Mouse (Mus musculus) forebrain, postnatal 0 days (tissue): ENCODE data around the gene Fgr. TPM values are rescaled to one million over a fixed set of nuclear protein-coding genes. Genes with fewer than 3 reads are reported as not detected.
A peak's percentile ranks its signal among the peaks of the same experiment; 100 is the strongest.

Source experiments
- ATAC-seq: fragments of 200-750 bp; cut with Nextera tagmentation; 2 replicates; pipeline ENCODE4 v1.8.0; 2017; ENCODE audit warnings: mild to moderate bottlenecking, moderate library complexity
- DNase-seq: peaks from one replicate; pipeline ENCODE4 v3.0.0-alpha.2; 2015
- H3K27ac ChIP-seq: fragments of 300-500 bp; sonication (generic); 2 replicates; pipeline ENCODE4 v1.5.1; 2014; ENCODE audit warnings: low read depth, mild to moderate bottlenecking, antibody characterized with exemption, low read length, moderate library complexity, mixed read lengths
- H3K27me3 ChIP-seq: fragments of 300-500 bp; sonication (generic); 2 replicates; pipeline ENCODE4 v1.6.1; 2014; ENCODE audit warnings: mild to moderate bottlenecking, low read length, mixed read lengths; ENCODE audit not compliant: insufficient read depth
- H3K36me3 ChIP-seq: fragments of 300-500 bp; sonication (generic); 2 replicates; pipeline ENCODE4 v1.6.1; 2014; ENCODE audit warnings: mild to moderate bottlenecking, moderate library complexity; ENCODE audit not compliant: insufficient read depth
- H3K4me1 ChIP-seq: fragments of 300-500 bp; sonication (generic); 2 replicates; pipeline ENCODE4 v1.6.1; 2014; ENCODE audit warnings: antibody characterized with exemption; ENCODE audit not compliant: insufficient read depth
- H3K4me2 ChIP-seq: fragments of 300-500 bp; sonication (generic); 2 replicates; pipeline ENCODE4 v1.6.1; 2014; ENCODE audit warnings: low read depth, mild to moderate bottlenecking, moderate library complexity
- H3K4me3 ChIP-seq: fragments of 300-500 bp; sonication (generic); 2 replicates; pipeline ENCODE4 v1.5.1; 2014; ENCODE audit warnings: low read depth, low read length, mixed read lengths
- H3K9ac ChIP-seq: fragments of 300-500 bp; sonication (generic); 2 replicates; pipeline ENCODE4 v1.6.1; 2014; ENCODE audit warnings: mild to moderate bottlenecking
- H3K9me3 ChIP-seq: fragments of 300-500 bp; sonication (generic); 2 replicates; pipeline ENCODE4 v1.6.1; 2016; ENCODE audit warnings: low read length
- CTCF ChIP-seq: sonication (generic); IDR thresholded peaks from 2 replicates; pipeline ENCODE4 v1.5.1; 2016; ENCODE audit warnings: antibody characterized with exemption, control low read depth, low read depth
- whole genome bisulfite sequencing: fragments of 180-500 bp; shearing (Covaris S2); extraction: QIAGEN DNeasy Blood & Tissue Kit; methylation state at CpG from one replicate; pipeline ENCODE4 v1.1.7; 2014; 5-methylcytosine and 5-hydroxymethylcytosine counted together
- polyA plus RNA-seq: library from polyadenylated mRNA; unstranded; fragments of >200 nt; fragmentation: Nextera tagmentation; extraction: Ambion mirVana; gene quantifications from 2 replicates; pipeline ENCODE4 v1.2.1, GENCODE M21; 2015
- total RNA-seq: library from RNA; depleted of rRNA; stranded (reverse); fragments of >200 nt; gene quantifications from 2 replicates; pipeline ENCODE4 v1.2.3, GENCODE M21; 2014

Gene Fgr
- total and polyA plus RNA-seq, 2 experiments from 2014 or later = 0.06 TPM; not detected in 1

DNA sequence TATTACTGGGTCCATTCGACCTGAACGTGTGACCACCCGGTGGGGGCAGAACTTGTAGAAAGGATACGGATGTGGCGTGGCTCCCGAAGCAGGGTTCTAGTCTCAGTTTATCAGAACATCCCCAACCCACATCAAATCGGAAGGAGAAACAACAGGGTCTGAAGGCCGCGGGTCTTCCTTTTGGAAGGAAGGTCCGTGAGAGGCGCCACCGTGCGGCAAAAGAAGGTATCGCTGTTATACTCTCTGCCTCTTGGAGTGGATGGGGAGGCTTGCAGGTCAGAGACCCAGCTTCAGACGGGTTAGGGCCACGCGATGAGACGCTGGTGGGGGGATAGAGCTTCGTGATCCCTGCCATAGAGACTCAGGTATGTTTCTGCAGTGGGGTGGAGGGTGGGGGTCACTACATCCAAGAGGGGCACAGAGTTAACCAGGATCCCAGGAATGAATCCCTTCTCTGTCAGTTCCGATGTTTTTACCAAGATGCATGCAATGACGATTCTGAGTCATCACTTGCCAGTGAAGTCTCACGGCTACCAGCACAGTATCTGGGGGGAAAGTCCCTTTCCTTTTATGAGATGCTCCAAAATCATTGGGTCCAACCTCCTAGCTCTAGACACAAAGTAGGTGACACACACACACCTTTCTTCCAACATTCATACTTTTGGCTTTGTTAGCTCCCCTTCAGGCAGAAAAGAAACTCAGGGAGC lies 34.3 kb upstream of the Fgr start:
- TF ChIP-seq CTCF = peak; percentile 71
- no peak for ATAC-seq
- Histone ChIP-seq H3K4me2 (no peak overlapping the region), H3K27ac (peak overlapping the region; percentile 80), H3K27me3 (no peaks in the 10 kb centered on the region), H3K36me3 (no peaks in the 10 kb centered on the region), H3K4me1 (peaks cover 4% of the 10 kb centered on the region; the same call in 1 of the 2 replicates), H3K4me3 (no peak overlapping the region), H3K9ac (no peak overlapping the region), H3K9me3 (no peaks in the 10 kb centered on the region)
- DNase-seq = peak; percentile 75
- 23% methylated on average over 22 of the region's 22 CpGs for WGBS

DNA sequence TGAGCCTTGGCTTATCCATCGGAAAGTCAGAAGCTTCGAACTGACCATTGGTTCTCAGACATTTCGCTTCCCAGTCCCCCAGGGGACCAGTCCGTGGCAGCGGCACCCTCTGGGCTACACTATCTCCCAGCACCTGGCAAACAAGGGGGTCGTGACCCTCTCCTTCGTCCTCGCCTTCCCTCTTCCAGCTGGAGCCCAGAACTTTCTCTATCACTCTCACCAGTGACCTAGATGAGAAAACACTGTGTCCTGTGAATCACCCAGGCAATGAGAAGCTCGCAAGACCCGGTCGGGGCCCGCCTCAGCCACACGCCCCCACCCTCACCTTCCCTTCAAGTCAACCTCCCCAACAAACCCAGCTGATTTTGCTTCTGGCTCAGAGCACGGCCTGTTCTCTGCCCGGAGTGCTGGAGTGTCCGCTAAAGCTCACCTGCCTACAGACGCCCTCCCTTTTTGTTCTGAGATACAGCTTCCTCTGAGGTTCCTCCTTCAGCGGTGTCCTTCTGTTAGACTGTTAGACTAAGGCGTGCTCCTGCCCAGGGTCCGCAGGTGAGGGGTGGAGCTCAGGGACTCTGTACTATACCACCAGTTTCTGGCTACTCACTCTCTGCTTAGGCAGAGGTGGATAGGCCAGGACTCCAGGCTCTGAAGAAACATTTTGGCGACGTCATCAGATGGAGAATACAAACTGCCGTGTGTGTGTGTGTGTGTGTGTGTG lies 32.7 kb upstream of the Fgr start:
- WGBS = 64% methylated on average over 23 of the region's 23 CpGs

DNA sequence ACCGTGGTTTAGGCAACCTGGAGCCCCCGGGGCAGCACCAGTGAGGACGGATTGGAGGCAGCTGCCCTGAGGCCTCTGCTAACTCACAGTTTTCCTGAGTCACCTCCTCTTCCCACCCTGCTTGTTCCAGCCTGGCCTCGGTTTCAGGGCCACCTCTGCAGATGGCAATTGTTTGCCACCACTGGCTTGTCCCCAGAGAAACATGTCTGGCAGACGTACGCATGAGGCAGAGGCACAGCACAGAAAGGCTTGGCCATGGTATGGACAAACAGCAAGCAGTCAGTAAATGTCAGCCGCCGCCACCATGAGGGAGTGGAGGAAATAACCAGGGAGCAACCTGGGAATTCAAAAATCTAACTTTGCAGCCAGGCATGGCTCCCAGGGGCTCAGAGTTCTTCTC lies 30.8 kb upstream of the Fgr start:
- Histone ChIP-seq H3K27me3 (no peaks in the 10 kb centered on the region), H3K9ac (no peak overlapping the region), H3K27ac (no peak overlapping the region), H3K9me3 (no peaks in the 10 kb centered on the region), H3K4me1 (peaks cover 9% of the 10 kb centered on the region; the same call in 1 of the 2 replicates), H3K4me2 (no peak overlapping the region), H3K36me3 (no peaks in the 10 kb centered on the region), H3K4me3 (no peak overlapping the region)
- no peak for DNase-seq
- no peak for ATAC-seq
- 63% methylated on average over 8 of the region's 8 CpGs for WGBS
- TF ChIP-seq CTCF = no peak

More for the DNA sequence above, 32.7 kb upstream of the Fgr start:
- no peak overlapping the region for H3K9ac ChIP-seq
- peaks cover 9% of the 10 kb centered on the region; the same call in 1 of the 2 replicates for H3K4me1 ChIP-seq
- H3K27ac ChIP-seq = no peak overlapping the region
- H3K27me3 ChIP-seq = no peaks in the 10 kb centered on the region
- H3K36me3 ChIP-seq = no peaks in the 10 kb centered on the region
- no peaks in the 10 kb centered on the region for H3K9me3 ChIP-seq
- no peak for DNase-seq
- H3K4me2 ChIP-seq = no peak overlapping the region
- no peak for ATAC-seq
- no peak for TF ChIP-seq CTCF
- no peak overlapping the region for H3K4me3 ChIP-seq

DNA sequence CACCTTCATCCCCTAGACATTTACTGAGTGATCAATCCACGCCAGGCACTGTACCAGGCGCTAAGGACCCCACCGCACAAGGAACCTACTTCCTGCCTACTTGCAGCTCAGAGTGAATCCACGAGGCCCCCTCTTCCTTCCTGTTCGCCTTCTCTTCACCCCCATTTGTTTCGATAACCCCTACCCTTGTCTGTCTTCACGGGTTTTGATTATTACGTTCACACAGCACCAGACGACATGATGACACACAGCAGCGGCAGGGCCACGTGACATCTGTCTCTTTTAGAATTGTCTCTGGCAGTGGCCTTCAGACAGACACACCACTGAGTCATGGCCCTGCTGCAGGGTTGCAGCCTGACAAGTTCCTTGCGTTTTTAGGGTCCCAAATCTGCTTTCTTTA lies 29.8 kb upstream of the Fgr start:
- H3K27me3 ChIP-seq = no peaks in the 10 kb centered on the region
- no peak overlapping the region for H3K9ac ChIP-seq
- no peak for TF ChIP-seq CTCF
- DNase-seq (no peak), ATAC-seq (no peak)
- no peak overlapping the region for H3K4me3 ChIP-seq
- H3K4me1 ChIP-seq = peaks cover 5% of the 10 kb centered on the region; the same call in 1 of the 2 replicates
- H3K36me3 ChIP-seq = no peaks in the 10 kb centered on the region
- 75% methylated on average over 12 of the region's 12 CpGs for WGBS
- H3K27ac ChIP-seq = no peak overlapping the region
- H3K4me2 ChIP-seq = no peak overlapping the region
- H3K9me3 ChIP-seq = no peaks in the 10 kb centered on the region

DNA sequence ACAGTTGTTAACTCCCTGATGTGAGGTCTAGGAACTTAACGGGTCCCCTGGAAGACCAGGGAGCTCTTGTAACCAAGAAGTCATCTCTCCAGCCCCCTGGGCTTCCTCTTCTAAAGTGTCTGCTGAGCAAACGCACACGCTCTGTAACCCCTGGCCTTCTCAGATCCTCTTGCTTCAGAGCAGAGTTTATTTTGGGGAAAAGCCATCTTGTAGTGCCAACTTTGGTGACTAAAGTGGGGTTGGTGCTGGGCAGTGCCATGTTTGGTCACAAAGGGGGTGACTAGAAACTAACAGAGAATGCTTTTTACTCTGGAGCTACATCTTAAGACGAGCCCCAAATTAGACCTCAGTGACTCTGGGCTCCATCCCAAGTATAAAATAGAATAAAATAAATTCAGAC lies 29.1 kb upstream of the Fgr start:
- Histone ChIP-seq H3K9me3 (no peaks in the 10 kb centered on the region), H3K4me2 (no peak overlapping the region), H3K36me3 (no peaks in the 10 kb centered on the region), H3K27ac (no peak overlapping the region), H3K27me3 (no peaks in the 10 kb centered on the region), H3K9ac (no peak overlapping the region), H3K4me3 (no peak overlapping the region), H3K4me1 (peaks cover 5% of the 10 kb centered on the region; the same call in 1 of the 2 replicates)
- DNase-seq (no peak), ATAC-seq (no peak)
- WGBS = 91% methylated on average over 4 of the region's 4 CpGs
- no peak for TF ChIP-seq CTCF

DNA sequence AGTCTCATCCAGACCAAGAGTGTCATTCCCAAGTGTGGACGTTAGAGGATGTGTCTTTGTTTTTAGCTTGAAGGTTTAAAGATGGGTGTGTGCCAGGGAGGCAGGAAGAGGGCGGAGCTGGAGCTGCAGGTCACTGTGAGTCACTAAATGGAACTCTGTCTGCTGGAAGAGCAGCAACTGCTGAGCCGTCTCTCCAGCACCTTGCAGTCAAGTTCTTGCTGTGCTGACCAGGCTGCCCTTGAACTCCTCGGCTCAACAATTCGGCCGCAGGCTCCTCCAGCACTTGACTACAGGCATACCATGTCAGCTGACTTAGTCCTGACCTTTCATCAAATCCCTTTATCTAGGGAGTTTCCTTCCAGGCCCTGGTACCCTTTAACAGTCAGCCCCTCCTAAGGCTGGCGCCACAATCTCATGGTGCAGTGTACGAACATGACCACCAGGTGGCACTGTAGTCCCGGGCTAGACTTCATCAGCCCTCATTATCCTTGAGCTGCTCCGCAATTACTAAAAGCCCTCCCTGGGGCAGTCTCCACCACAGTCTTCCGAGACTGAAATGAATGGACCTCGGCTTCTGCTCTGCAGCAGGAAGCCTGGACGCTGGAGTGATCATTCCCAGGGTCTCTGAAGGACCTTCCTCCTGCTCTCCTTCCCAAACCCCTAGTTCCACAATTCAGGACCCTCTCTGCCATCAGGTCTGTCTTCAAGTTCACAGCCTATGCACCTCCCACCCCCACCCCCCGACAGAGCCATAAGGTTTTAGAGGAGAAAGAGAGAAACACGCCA lies 28.4 kb upstream of the Fgr start:
- WGBS = 7% methylated on average over 15 of the region's 15 CpGs
- Histone ChIP-seq H3K27me3 (no peaks in the 10 kb centered on the region), H3K4me2 (peak overlapping the region; percentile 37), H3K4me1 (peaks cover 5% of the 10 kb centered on the region; the same call in 1 of the 2 replicates), H3K4me3 (no peak overlapping the region), H3K9me3 (no peaks in the 10 kb centered on the region), H3K9ac (0 out of 2 replicates have a peak overlapping the region, but pooled peaks have one; percentile 34), H3K27ac (peak overlapping the region; percentile 51), H3K36me3 (no peaks in the 10 kb centered on the region)
- TF ChIP-seq CTCF = peak; percentile 97
- DNase-seq (peak; percentile 94), ATAC-seq (peak; percentile 90)
